Mouse (Mus musculus): Measurements from ENCODE around the gene Rnf149. TPM values are rescaled to one million over a fixed set of nuclear protein-coding genes. Genes with fewer than 3 reads are reported as not detected.

The Rnf149 gene
- polyA plus RNA-seq, 1 experiment from 2014 or later: 30.3 TPM

GRCm38 (mm10) chr1:39537631-39538380 is 39.4 kb downstream of the Rnf149 start:
- Histone ChIP-seq H3K4me1 (ENCODE audit: control insufficient read depth, insufficient read depth, low read length) (peaks cover 14% of the 10 kb centered on the region), H3K27ac (ENCODE audit: low read depth, low read length) (no peak overlapping the region), H3K9me3 (ENCODE audit: control insufficient read depth, low read length) (no peaks in the 10 kb centered on the region), H3K4me3 (ENCODE audit: low read depth, low read length) (no peak overlapping the region), H3K9ac (replicated peaks; ENCODE audit: low read depth, low read length) (no peak overlapping the region), H3K27me3 (ENCODE audit: control insufficient read depth, insufficient read depth, low read length) (no peaks in the 10 kb centered on the region), H3K36me3 (ENCODE audit: control insufficient read depth, insufficient read depth, low read length) (peaks cover 34% of the 10 kb centered on the region), H3K4me2 (ENCODE audit: low read depth, low read length) (no peak overlapping the region)
- ATAC-seq (ENCODE audit: low read depth): no peak
- WGBS: 94% methylated on average over 10 of the region's 10 CpGs

GRCm38 (mm10) chr1:39536701-39537100 is 40.5 kb downstream of the Rnf149 start:
- ATAC-seq (ENCODE audit: low read depth): no peak
- Histone ChIP-seq H3K9ac (replicated peaks; ENCODE audit: low read depth, low read length) (peak overlapping the region; percentile 93), H3K27me3 (ENCODE audit: control insufficient read depth, insufficient read depth, low read length) (no peaks in the 10 kb centered on the region), H3K4me1 (ENCODE audit: control insufficient read depth, insufficient read depth, low read length) (peaks cover 14% of the 10 kb centered on the region), H3K4me3 (ENCODE audit: low read depth, low read length) (peak overlapping the region; percentile 96), H3K36me3 (ENCODE audit: control insufficient read depth, insufficient read depth, low read length) (peaks cover 28% of the 10 kb centered on the region), H3K9me3 (ENCODE audit: control insufficient read depth, low read length) (no peaks in the 10 kb centered on the region), H3K27ac (ENCODE audit: low read depth, low read length) (no peak overlapping the region), H3K4me2 (ENCODE audit: low read depth, low read length) (peak overlapping the region; percentile 63)
- WGBS: 44% methylated on average over 7 of the region's 7 CpGs

- Histone ChIP-seq H3K9ac (replicated peaks; ENCODE audit: low read depth, low read length) (peak overlapping the region; percentile 93), H3K36me3 (ENCODE audit: control insufficient read depth, insufficient read depth, low read length) (peaks cover 28% of the 10 kb centered on the region), H3K4me3 (ENCODE audit: low read depth, low read length) (peak overlapping the region; percentile 96), H3K27ac (ENCODE audit: low read depth, low read length) (peak overlapping the region; percentile 91), H3K27me3 (ENCODE audit: control insufficient read depth, insufficient read depth, low read length) (no peaks in the 10 kb centered on the region), H3K9me3 (ENCODE audit: control insufficient read depth, low read length) (no peaks in the 10 kb centered on the region), H3K4me2 (ENCODE audit: low read depth, low read length) (peak overlapping the region; percentile 63), H3K4me1 (ENCODE audit: control insufficient read depth, insufficient read depth, low read length) (peaks cover 14% of the 10 kb centered on the region)
- under 1% methylated on average over 67 of the region's 100 CpGs for WGBS
- ATAC-seq (ENCODE audit: low read depth): peak; percentile 92
Observed at GRCm38 (mm10) chr1:39535515-39536311, 41.5 kb downstream of the Rnf149 start.

GRCm38 (mm10) chr1:39534831-39535230 is 42.4 kb downstream of the Rnf149 start, which contains the start of gene Cnot11:
TSS of gene Cnot11 (plus strand) at chr1:39534992.
- Histone ChIP-seq H3K4me3 (ENCODE audit: low read depth, low read length) (peak within 1 kb of the TSS; percentile 96), H3K27ac (ENCODE audit: low read depth, low read length) (peak within 1 kb of the TSS; percentile 91), H3K36me3 (ENCODE audit: control insufficient read depth, insufficient read depth, low read length) (peaks cover 19% of the 10 kb centered on the region), H3K4me2 (ENCODE audit: low read depth, low read length) (peak within 1 kb of the TSS; percentile 63), H3K4me1 (ENCODE audit: control insufficient read depth, insufficient read depth, low read length) (peaks cover 14% of the 10 kb centered on the region), H3K9ac (replicated peaks; ENCODE audit: low read depth, low read length) (peak within 1 kb of the TSS; percentile 93), H3K9me3 (ENCODE audit: control insufficient read depth, low read length) (no peaks in the 10 kb centered on the region), H3K27me3 (ENCODE audit: control insufficient read depth, insufficient read depth, low read length) (no peaks in the 10 kb centered on the region)
- 44% methylated on average over 13 of the region's 13 CpGs for WGBS
- ATAC-seq (ENCODE audit: low read depth): no peak

GRCm38 (mm10) chr1:39533917-39534316 is 43.3 kb downstream of the Rnf149 start:
- ATAC-seq (ENCODE audit: low read depth): no peak
- no peak overlapping the region for H3K9ac ChIP-seq (replicated peaks; ENCODE audit: low read depth, low read length)
- H3K9me3 ChIP-seq (ENCODE audit: control insufficient read depth, low read length): no peaks in the 10 kb centered on the region
- WGBS: 22% methylated on average over 3 of the region's 3 CpGs
- no peak overlapping the region for H3K27ac ChIP-seq (ENCODE audit: low read depth, low read length)
- no peaks in the 10 kb centered on the region for H3K27me3 ChIP-seq (ENCODE audit: control insufficient read depth, insufficient read depth, low read length)
- H3K4me3 ChIP-seq (ENCODE audit: low read depth, low read length): no peak overlapping the region
- peaks cover 14% of the 10 kb centered on the region for H3K4me1 ChIP-seq (ENCODE audit: control insufficient read depth, insufficient read depth, low read length)
- peaks cover 10% of the 10 kb centered on the region for H3K36me3 ChIP-seq (ENCODE audit: control insufficient read depth, insufficient read depth, low read length)
- H3K4me2 ChIP-seq (ENCODE audit: low read depth, low read length): no peak overlapping the region

- Histone ChIP-seq H3K36me3 (ENCODE audit: control insufficient read depth, insufficient read depth, low read length) (no peaks in the 10 kb centered on the region), H3K4me2 (ENCODE audit: low read depth, low read length) (no peak overlapping the region), H3K27ac (ENCODE audit: low read depth, low read length) (no peak overlapping the region), H3K9me3 (ENCODE audit: control insufficient read depth, low read length) (no peaks in the 10 kb centered on the region), H3K4me3 (ENCODE audit: low read depth, low read length) (no peak overlapping the region), H3K27me3 (ENCODE audit: control insufficient read depth, insufficient read depth, low read length) (no peaks in the 10 kb centered on the region), H3K9ac (replicated peaks; ENCODE audit: low read depth, low read length) (no peak overlapping the region), H3K4me1 (ENCODE audit: control insufficient read depth, insufficient read depth, low read length) (no peaks in the 10 kb centered on the region)
- 68% methylated on average over 4 of the region's 4 CpGs for WGBS
- no peak for ATAC-seq (ENCODE audit: low read depth)
Observed at GRCm38 (mm10) chr1:39531036-39531435, 46.2 kb downstream of the Rnf149 start.

GRCm38 (mm10) chr1:39530258-39530943 is 46.8 kb downstream of the Rnf149 start:
- no peak overlapping the region for H3K9ac ChIP-seq (replicated peaks; ENCODE audit: low read depth, low read length)
- 39% methylated on average over 13 of the region's 13 CpGs for WGBS
- no peak overlapping the region for H3K4me3 ChIP-seq (ENCODE audit: low read depth, low read length)
- H3K36me3 ChIP-seq (ENCODE audit: control insufficient read depth, insufficient read depth, low read length): no peaks in the 10 kb centered on the region
- H3K27ac ChIP-seq (ENCODE audit: low read depth, low read length): no peak overlapping the region
- H3K9me3 ChIP-seq (ENCODE audit: control insufficient read depth, low read length): no peaks in the 10 kb centered on the region
- no peak for ATAC-seq (ENCODE audit: low read depth)
- no peaks in the 10 kb centered on the region for H3K4me1 ChIP-seq (ENCODE audit: control insufficient read depth, insufficient read depth, low read length)
- H3K4me2 ChIP-seq (ENCODE audit: low read depth, low read length): no peak overlapping the region
- H3K27me3 ChIP-seq (ENCODE audit: control insufficient read depth, insufficient read depth, low read length): no peaks in the 10 kb centered on the region

- Histone ChIP-seq H3K9me3 (ENCODE audit: control insufficient read depth, low read length) (no peaks in the 10 kb centered on the region), H3K4me3 (ENCODE audit: low read depth, low read length) (no peak overlapping the region), H3K4me2 (ENCODE audit: low read depth, low read length) (no peak overlapping the region), H3K9ac (replicated peaks; ENCODE audit: low read depth, low read length) (no peak overlapping the region), H3K4me1 (ENCODE audit: control insufficient read depth, insufficient read depth, low read length) (no peaks in the 10 kb centered on the region), H3K36me3 (ENCODE audit: control insufficient read depth, insufficient read depth, low read length) (no peaks in the 10 kb centered on the region), H3K27me3 (ENCODE audit: control insufficient read depth, insufficient read depth, low read length) (no peaks in the 10 kb centered on the region), H3K27ac (ENCODE audit: low read depth, low read length) (no peak overlapping the region)
- ATAC-seq (ENCODE audit: low read depth): no peak
- WGBS: 29% methylated on average over 6 of the region's 6 CpGs
Observed at GRCm38 (mm10) chr1:39528319-39528718, 48.9 kb downstream of the Rnf149 start.

All from neural tube, embryonic 14.5 days (tissue).